Mouse (Mus musculus): Measurements from ENCODE around the gene Prn. TPM values are rescaled to one million over a fixed set of nuclear protein-coding genes. Genes with fewer than 3 reads are reported as not detected.

Gene Prn
- polyA plus RNA-seq, 1 experiment = not detected

DNA sequence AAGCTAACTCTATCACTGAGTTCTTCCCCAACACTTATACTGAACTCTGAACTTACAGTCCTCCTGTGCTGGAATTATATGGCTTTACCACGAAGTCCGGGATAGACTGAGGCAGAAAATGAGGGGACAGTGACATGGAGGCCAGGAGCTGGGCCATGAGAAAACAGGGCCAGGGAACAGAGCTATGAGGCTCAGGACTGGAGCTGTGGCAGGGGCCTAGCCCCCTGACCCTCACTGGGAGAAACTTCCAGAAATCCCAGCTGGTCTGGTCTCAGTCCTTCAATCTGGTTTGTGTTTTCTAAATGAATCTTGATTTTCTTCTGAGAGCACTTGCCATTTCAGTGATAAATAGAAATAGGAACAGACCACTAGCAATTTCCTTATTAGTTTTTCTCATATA lies 24.5 kb downstream of the Prn start:
- H3K27ac ChIP-seq (ENCODE audit: control insufficient read depth, insufficient read depth, low read depth, low read length, poor library complexity) = no peak overlapping the region
- H3K4me1 ChIP-seq (ENCODE audit: control insufficient read depth, insufficient read depth, low read length) = no peaks in the 10 kb centered on the region
- no peak for TF ChIP-seq CTCF (IDR thresholded peaks at IDR 0.05; ENCODE audit: control insufficient read depth, insufficient read depth, low read length)
- TF ChIP-seq POLR2A (IDR thresholded peaks at IDR 0.05; ENCODE audit: borderline replicate concordance, control insufficient read depth, low read depth, low read length) = no peak
- 94% methylated on average over 2 of the region's 2 CpGs for WGBS
- H3K4me3 ChIP-seq (replicated peaks; ENCODE audit: control insufficient read depth, low read depth, low read length) = no peak overlapping the region

DNA sequence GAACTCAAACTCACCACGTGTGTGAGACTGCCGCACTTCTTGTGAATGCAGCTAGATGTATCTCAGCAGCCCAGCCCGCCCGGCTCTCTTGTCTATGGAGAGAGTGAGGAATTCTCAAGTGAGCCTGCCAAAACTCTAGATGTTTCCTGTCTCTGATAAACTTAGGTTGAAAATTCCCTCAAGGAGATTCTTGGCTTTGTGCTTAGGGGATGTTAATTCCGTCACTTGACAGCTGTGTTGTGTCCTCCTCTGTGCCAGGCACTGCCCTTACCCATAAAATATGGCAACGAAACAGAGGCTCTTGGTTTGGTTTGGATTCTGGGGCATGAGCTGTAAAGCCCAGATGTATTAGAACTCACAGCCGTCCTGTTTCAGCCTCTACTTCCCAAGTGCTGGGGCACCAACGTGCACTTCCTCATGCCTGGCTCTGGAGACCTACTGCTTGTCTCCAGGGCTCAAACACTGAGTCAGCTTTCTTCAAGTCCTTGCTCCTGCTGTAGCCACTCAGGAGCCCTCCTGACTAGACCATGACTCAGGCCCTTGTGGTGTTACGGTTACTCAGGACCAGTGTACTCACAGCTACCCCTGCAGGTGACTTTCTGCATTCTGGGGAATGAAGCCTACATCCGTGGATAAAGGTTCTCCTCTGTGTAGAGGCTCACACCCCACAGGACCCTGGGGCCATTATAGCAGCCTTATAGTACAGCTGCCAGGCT lies 25.8 kb downstream of the Prn start:
- Histone ChIP-seq H3K4me3 (replicated peaks; ENCODE audit: control insufficient read depth, low read depth, low read length) (no peak overlapping the region), H3K27ac (ENCODE audit: control insufficient read depth, insufficient read depth, low read depth, low read length, poor library complexity) (no peak overlapping the region)
- 57% methylated on average over 10 of the region's 10 CpGs for WGBS

DNA sequence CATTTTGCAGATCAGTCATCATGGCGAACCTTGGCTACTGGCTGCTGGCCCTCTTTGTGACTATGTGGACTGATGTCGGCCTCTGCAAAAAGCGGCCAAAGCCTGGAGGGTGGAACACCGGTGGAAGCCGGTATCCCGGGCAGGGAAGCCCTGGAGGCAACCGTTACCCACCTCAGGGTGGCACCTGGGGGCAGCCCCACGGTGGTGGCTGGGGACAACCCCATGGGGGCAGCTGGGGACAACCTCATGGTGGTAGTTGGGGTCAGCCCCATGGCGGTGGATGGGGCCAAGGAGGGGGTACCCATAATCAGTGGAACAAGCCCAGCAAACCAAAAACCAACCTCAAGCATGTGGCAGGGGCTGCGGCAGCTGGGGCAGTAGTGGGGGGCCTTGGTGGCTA lies 26.7 kb downstream of the Prn start:
- Histone ChIP-seq H3K4me3 (replicated peaks; ENCODE audit: control insufficient read depth, low read depth, low read length) (no peak overlapping the region), H3K4me1 (ENCODE audit: control insufficient read depth, insufficient read depth, low read length) (no peaks in the 10 kb centered on the region; the same call in 1 of the 2 replicates), H3K27ac (ENCODE audit: control insufficient read depth, insufficient read depth, low read depth, low read length, poor library complexity) (no peak overlapping the region)
- TF ChIP-seq CTCF (IDR thresholded peaks at IDR 0.05; ENCODE audit: control insufficient read depth, insufficient read depth, low read length) (no peak), POLR2A (IDR thresholded peaks at IDR 0.05; ENCODE audit: borderline replicate concordance, control insufficient read depth, low read depth, low read length) (no peak)
- 92% methylated on average over 10 of the region's 10 CpGs for WGBS

More for the DNA sequence above, 25.8 kb downstream of the Prn start:
- TF ChIP-seq POLR2A (IDR thresholded peaks at IDR 0.05; ENCODE audit: borderline replicate concordance, control insufficient read depth, low read depth, low read length) (no peak), CTCF (IDR thresholded peaks at IDR 0.05; ENCODE audit: control insufficient read depth, insufficient read depth, low read length) (no peak)
- no peaks in the 10 kb centered on the region; the same call in 1 of the 2 replicates for H3K4me1 ChIP-seq (ENCODE audit: control insufficient read depth, insufficient read depth, low read length)

DNA sequence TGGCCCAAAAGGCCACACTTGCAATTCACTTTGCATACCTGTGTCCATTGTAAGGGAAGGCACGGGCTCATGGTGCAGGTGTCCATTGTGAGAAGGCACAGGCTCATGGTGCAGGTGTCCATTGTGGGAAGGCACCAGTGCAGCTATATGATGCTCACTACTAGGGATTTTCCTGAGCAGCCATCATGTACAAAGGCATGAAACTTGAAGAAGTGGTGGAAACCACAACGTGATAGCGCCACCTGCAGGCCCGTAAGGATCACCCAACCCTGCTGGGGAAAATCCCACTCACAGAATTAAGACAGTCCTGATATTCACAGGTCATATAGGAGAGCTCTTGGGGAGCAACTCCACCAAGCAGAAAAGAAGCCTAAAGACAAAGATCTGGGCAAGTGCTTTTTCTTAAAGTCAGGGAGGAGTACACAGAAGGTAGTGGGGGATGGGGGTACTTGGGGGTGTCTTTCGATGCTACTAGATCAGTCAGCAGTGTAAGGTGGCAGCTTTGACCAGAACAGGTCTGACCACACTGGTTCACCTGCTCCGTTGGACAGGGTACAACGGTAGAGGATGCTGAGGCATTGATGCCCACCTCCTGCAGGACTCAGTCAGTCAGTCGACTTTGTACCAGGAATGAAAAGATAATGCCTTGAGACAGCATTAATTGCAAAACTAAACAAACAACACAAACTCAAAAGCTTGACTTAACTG lies 29.8 kb downstream of the Prn start:
- TF ChIP-seq POLR2A (IDR thresholded peaks at IDR 0.05; ENCODE audit: borderline replicate concordance, control insufficient read depth, low read depth, low read length) (no peak), CTCF (IDR thresholded peaks at IDR 0.05; ENCODE audit: control insufficient read depth, insufficient read depth, low read length) (peak; percentile 81)
- Histone ChIP-seq H3K4me3 (replicated peaks; ENCODE audit: control insufficient read depth, low read depth, low read length) (no peak overlapping the region), H3K4me1 (ENCODE audit: control insufficient read depth, insufficient read depth, low read length) (no peaks in the 10 kb centered on the region; the same call in 1 of the 2 replicates), H3K27ac (ENCODE audit: control insufficient read depth, insufficient read depth, low read depth, low read length, poor library complexity) (no peak overlapping the region)
- 38% methylated on average over 8 of the region's 8 CpGs for WGBS

DNA sequence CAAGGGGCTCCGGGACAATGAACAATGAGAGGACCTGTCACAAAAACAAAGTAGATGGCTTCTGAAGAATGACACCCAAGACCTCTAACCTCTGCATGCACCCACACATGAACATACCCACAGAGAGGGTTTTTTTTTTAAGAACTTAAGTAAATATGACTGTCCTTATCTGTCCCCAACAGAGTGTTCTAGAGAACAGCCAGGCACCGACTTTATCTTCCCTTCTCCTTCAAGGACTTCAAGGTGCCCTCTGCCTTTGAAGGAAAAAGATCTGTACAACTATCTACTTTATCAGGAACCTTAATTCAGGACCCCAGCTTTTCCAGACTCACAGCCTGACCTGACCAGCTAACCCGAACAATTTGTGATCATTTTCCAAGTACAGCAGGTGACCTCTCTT lies 30.7 kb downstream of the Prn start:
- Histone ChIP-seq H3K4me3 (replicated peaks; ENCODE audit: control insufficient read depth, low read depth, low read length) (no peak overlapping the region), H3K27ac (ENCODE audit: control insufficient read depth, insufficient read depth, low read depth, low read length, poor library complexity) (peak overlapping the region; percentile 69), H3K4me1 (ENCODE audit: control insufficient read depth, insufficient read depth, low read length) (no peaks in the 10 kb centered on the region; the same call in 1 of the 2 replicates)
- WGBS = 56% methylated on average over 3 of the region's 3 CpGs
- no peak for TF ChIP-seq POLR2A (IDR thresholded peaks at IDR 0.05; ENCODE audit: borderline replicate concordance, control insufficient read depth, low read depth, low read length)
- TF ChIP-seq CTCF (IDR thresholded peaks at IDR 0.05; ENCODE audit: control insufficient read depth, insufficient read depth, low read length) = no peak

DNA sequence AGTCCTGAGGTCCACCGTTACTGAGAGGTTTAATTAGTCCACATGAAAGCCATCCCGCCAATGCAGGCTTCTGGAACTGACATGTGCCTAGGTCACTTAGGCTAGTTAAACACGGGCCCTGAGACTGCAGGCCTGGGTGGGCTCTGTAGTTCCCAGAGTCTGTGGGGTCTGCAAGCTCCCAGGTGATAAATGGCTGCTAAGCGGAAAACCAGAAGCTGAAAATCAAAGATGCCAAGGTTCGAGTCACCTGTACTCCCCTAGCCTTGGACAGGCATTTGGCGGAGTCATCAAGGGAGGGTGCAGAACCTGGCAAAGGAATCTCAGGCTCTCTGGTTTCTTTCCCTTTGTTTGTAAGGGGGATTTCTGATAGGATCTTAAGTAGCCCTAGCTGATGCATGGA lies 31.7 kb downstream of the Prn start:
- 86% methylated on average over 6 of the region's 6 CpGs for WGBS
- Histone ChIP-seq H3K27ac (ENCODE audit: control insufficient read depth, insufficient read depth, low read depth, low read length, poor library complexity) (no peak overlapping the region), H3K4me1 (ENCODE audit: control insufficient read depth, insufficient read depth, low read length) (no peaks in the 10 kb centered on the region; the same call in 1 of the 2 replicates), H3K4me3 (replicated peaks; ENCODE audit: control insufficient read depth, low read depth, low read length) (no peak overlapping the region)
- TF ChIP-seq CTCF (IDR thresholded peaks at IDR 0.05; ENCODE audit: control insufficient read depth, insufficient read depth, low read length) (no peak), POLR2A (IDR thresholded peaks at IDR 0.05; ENCODE audit: borderline replicate concordance, control insufficient read depth, low read depth, low read length) (no peak)

DNA sequence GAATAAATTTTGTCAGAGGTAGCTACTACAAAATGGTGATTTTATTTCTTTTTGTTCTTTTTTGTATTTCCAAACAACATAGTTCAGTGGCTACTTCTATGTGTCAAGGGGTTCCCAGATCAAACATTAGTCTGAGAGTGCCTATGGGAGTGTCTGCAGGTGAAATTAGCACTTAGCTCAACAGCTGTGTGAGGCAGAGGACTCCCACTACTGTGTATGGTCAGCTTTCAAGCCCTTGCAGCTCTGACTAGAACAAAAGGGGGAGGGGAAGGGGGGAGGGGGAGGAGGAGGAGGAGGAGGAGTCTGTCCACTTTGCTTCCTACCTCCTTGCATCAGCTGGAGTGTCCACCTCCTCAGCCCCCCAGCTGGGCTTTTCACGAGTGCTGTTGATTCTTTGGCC lies 34.6 kb downstream of the Prn start:
- WGBS = 63% methylated on average over 1 of the region's 1 CpGs
- no peak for TF ChIP-seq CTCF (IDR thresholded peaks at IDR 0.05; ENCODE audit: control insufficient read depth, insufficient read depth, low read length)
- no peak for TF ChIP-seq POLR2A (IDR thresholded peaks at IDR 0.05; ENCODE audit: borderline replicate concordance, control insufficient read depth, low read depth, low read length)
- Histone ChIP-seq H3K27ac (ENCODE audit: control insufficient read depth, insufficient read depth, low read depth, low read length, poor library complexity) (no peak overlapping the region), H3K4me3 (replicated peaks; ENCODE audit: control insufficient read depth, low read depth, low read length) (no peak overlapping the region), H3K4me1 (ENCODE audit: control insufficient read depth, insufficient read depth, low read length) (no peaks in the 10 kb centered on the region; the same call in 1 of the 2 replicates)

DNA sequence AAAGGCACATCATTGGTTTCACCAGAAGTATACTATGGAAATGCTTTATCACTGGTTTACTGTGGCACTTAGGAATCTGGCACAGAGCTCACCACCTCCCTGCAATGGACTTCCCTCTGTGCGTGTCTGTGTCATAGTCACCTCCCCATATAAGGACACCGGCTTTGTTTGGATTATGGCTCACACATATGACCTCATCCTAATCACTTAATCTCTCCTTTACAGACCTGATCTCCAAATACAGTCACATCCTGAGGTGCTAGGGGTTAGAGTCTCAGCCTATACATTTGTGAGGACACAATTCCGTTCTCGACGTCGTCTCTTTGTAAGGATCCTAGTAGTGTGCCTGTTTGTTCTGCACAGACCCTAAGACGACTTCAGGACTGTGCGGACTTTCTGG lies 35.5 kb downstream of the Prn start:
- Histone ChIP-seq H3K4me3 (replicated peaks; ENCODE audit: control insufficient read depth, low read depth, low read length) (no peak overlapping the region), H3K4me1 (ENCODE audit: control insufficient read depth, insufficient read depth, low read length) (no peaks in the 10 kb centered on the region), H3K27ac (ENCODE audit: control insufficient read depth, insufficient read depth, low read depth, low read length, poor library complexity) (no peak overlapping the region)
- WGBS = 54% methylated on average over 8 of the region's 8 CpGs
- TF ChIP-seq CTCF (IDR thresholded peaks at IDR 0.05; ENCODE audit: control insufficient read depth, insufficient read depth, low read length) (no peak), POLR2A (IDR thresholded peaks at IDR 0.05; ENCODE audit: borderline replicate concordance, control insufficient read depth, low read depth, low read length) (no peak)
